Mouse (Mus musculus) testis, adult 2 months (tissue): ENCODE data around the gene Ifitm5.

Experiments used
- CTCF ChIP-seq: fragments of 200-500 bp; IDR thresholded peaks from 2 replicates; pipeline ENCODE4 v1.5.1; 2012; ENCODE audit warnings: low read depth, mild to moderate bottlenecking, inconsistent platforms, low read length, moderate library complexity; ENCODE audit not compliant: control insufficient read depth, insufficient read depth, insufficient replicate concordance
- POLR2A ChIP-seq: fragments of 200-500 bp; IDR thresholded peaks from 2 replicates; pipeline ENCODE4 v1.6.1; 2012; ENCODE audit warnings: low read depth, mild to moderate bottlenecking, inconsistent platforms, low read length, moderate library complexity; ENCODE audit not compliant: control insufficient read depth

GRCm38 (mm10) chr7:140946311-140946710 lies 3.8 kb downstream of the Ifitm5 start:
- TF ChIP-seq CTCF (no peak), POLR2A (no peak)
